Mouse (Mus musculus): ENCODE results near the gene Gtsf1.

GRCm38 (mm10) chr15:103462539-103463261 lies 32.4 kb upstream of the Gtsf1 start:
- TF ChIP-seq CTCF (IDR thresholded peaks at IDR 0.05; ENCODE audit: low read depth) (no peak), EP300 (optimal IDR thresholded peaks at IDR 0.05) (no peak)
